Mouse (Mus musculus) erythroblast, adult 5-6 weeks (primary cell): ENCODE results near the gene Megf11. TPM values are rescaled to one million over a fixed set of nuclear protein-coding genes. Genes with fewer than 3 reads are reported as not detected.

Experiments
- ATAC-seq: replicated peaks from 2 replicates; pipeline ENCODE4 v1.8.0; 2016; ENCODE audit warnings: moderate number of reproducible peaks, mild to moderate bottlenecking, moderate TSS enrichment, inconsistent platforms; ENCODE audit not compliant: poor library complexity, low FRiP score, severe bottlenecking
- total RNA-seq, 2 experiments: library from RNA; stranded (forward) in 1 of 2; stranded (reverse) in 1 of 2; fragments of 150-400 nt in 1 of 2; fragments of 200-764, 138-1000 nt in 1 of 2; gene quantifications; 2 replicates each; pipeline versions ENCODE4 v1.2.3 to v1.2.4; 2015 to 2017; ENCODE audit warnings: low replicate concordance in 2 of 2

The Megf11 gene
- total RNA-seq (2015; ENCODE audit: low replicate concordance) (0.21 TPM in 1 of 2 replicates, not detected in the other), total RNA-seq (2017; ENCODE audit: low replicate concordance) (0.28 TPM in 1 of 2 replicates, not detected in the other)

- no peak for ATAC-seq
Observed at GRCm38 (mm10) chr9:64385511-64386465, at the start of gene Megf11. Gene Megf11 (plus strand): TSS chr9:64385626.

GRCm38 (mm10) chr9:64335825-64336224 lies 49.6 kb upstream of the Megf11 start:
- ATAC-seq = no peak

- ATAC-seq = no peak
Observed at GRCm38 (mm10) chr9:64339361-64339760, 46.1 kb upstream of the Megf11 start.

- peak; percentile 85 for ATAC-seq
Observed at GRCm38 (mm10) chr9:64340351-64341253, 44.8 kb upstream of the Megf11 start.

- ATAC-seq = peak; percentile 82; the same call in 1 of the 2 replicates
Observed at GRCm38 (mm10) chr9:64341254-64341566, 44.2 kb upstream of the Megf11 start, which contains the start of gene Dis3l. Gene Dis3l (minus strand): TSS chr9:64341288.

- no peak for ATAC-seq
Observed at GRCm38 (mm10) chr9:64341671-64342070, 43.8 kb upstream of the Megf11 start.

- no peak for ATAC-seq
Observed at GRCm38 (mm10) chr9:64343656-64344055, 41.8 kb upstream of the Megf11 start.

GRCm38 (mm10) chr9:64345931-64346330 lies 39.5 kb upstream of the Megf11 start:
- ATAC-seq = no peak

- ATAC-seq = no peak
Observed at GRCm38 (mm10) chr9:64347377-64347776, 38.0 kb upstream of the Megf11 start.

GRCm38 (mm10) chr9:64349490-64349889 lies 35.9 kb upstream of the Megf11 start:
- ATAC-seq = no peak

- peak; percentile 57; the same call in 1 of the 2 replicates for ATAC-seq
Observed at GRCm38 (mm10) chr9:64351191-64351590, 34.2 kb upstream of the Megf11 start.

GRCm38 (mm10) chr9:64355627-64356026 lies 29.8 kb upstream of the Megf11 start:
- ATAC-seq = no peak

GRCm38 (mm10) chr9:64361231-64361950 lies 24.0 kb upstream of the Megf11 start:
- no peak for ATAC-seq

GRCm38 (mm10) chr9:64369871-64370270 lies 15.6 kb upstream of the Megf11 start:
- no peak for ATAC-seq

GRCm38 (mm10) chr9:64371305-64371819 lies 14.1 kb upstream of the Megf11 start:
- ATAC-seq = no peak

- no peak for ATAC-seq
Observed at GRCm38 (mm10) chr9:64376380-64376779, 9.0 kb upstream of the Megf11 start.

GRCm38 (mm10) chr9:64383021-64383788 lies 2.2 kb upstream of the Megf11 start:
- no peak for ATAC-seq

- ATAC-seq = no peak
Observed at GRCm38 (mm10) chr9:64386466-64387211, 1.2 kb downstream of the Megf11 start.
